12 mouse cellular contexts compared by ENCODE assay signal in genomic region chr9:63534371-63534780, GRCm38 (mm10).
A peak's percentile ranks its signal among the peaks of the same experiment; 100 is the strongest.
DNase-seq lines count a peak whose midpoint lies in the region; ATAC-seq and TF ChIP-seq lines count a peak whose summit lies in the region.
"Had no signal": no experiment of that assay in that cellular context is flagged by ENCODE, and none has a peak within 500 bp of the region (broad histone marks: within the 10 kb centered on the region; RNA-seq: fewer than 3 reads in every experiment).

No protein-coding gene starts in this region.

- intact Hi-C loops in left cerebral cortex, postnatal 10 days (cut with DNase I) = no loop called here

- no peaks in the 10 kb centered on the region for H3K9me3 ChIP-seq in hindbrain, embryonic 15.5 days
- no peaks in the 10 kb centered on the region for H3K9me3 ChIP-seq in midbrain, embryonic 13.5 days
- H3K9me3 ChIP-seq: embryonic facial prominence, embryonic 15.5 days; limb, embryonic 13.5 days had no signal

- DNase-seq in cerebellum, postnatal 10 days = peak; percentile 23 to 32
- no peak for DNase-seq in cerebellum, adult 8-10 months
- peak; percentile 70 for DNase-seq in embryo, embryonic 9.5 days (ENCODE audit: extremely low spot score)
- no peak for DNase-seq in left cerebral cortex, postnatal 10 days (ENCODE audit: extremely low spot score in 1 of 2, low spot score in 2 of 2)
- DNase-seq in layer of hippocampus, adult 9-11 months = no peak
- DNase-seq in thymus, adult 2 months = no peak
- DNase-seq: right cerebral cortex, adult 18-20 months had no signal

- no peak for TF ChIP-seq CTCF in thymus, adult 2 months (IDR thresholded peaks at IDR 0.05; ENCODE audit: borderline replicate concordance, control insufficient read depth, extremely low read depth, insufficient read depth, low read length, poor library complexity)

- no peaks in the 10 kb centered on the region for H3K36me3 ChIP-seq in hindbrain, embryonic 15.5 days
- H3K36me3 ChIP-seq in midbrain, embryonic 13.5 days = no peaks in the 10 kb centered on the region
- no peaks in the 10 kb centered on the region for H3K36me3 ChIP-seq in thymus, adult 2 months (ENCODE audit: control insufficient read depth, insufficient read depth, low read length)
- H3K36me3 ChIP-seq: embryonic facial prominence, embryonic 15.5 days; limb, embryonic 13.5 days had no signal

- H3K9ac ChIP-seq in hindbrain, embryonic 15.5 days = no peak overlapping the region
- no peak overlapping the region for H3K9ac ChIP-seq in midbrain, embryonic 13.5 days (replicated peaks)
- H3K9ac ChIP-seq: embryonic facial prominence, embryonic 15.5 days; limb, embryonic 13.5 days had no signal

- H3K27me3 ChIP-seq in hindbrain, embryonic 15.5 days = 0 out of 2 replicates have a peak, but pooled peaks cover 3% of the 10 kb centered on the region
- peaks cover 15% of the 10 kb centered on the region; the same call in 1 of the 2 replicates for H3K27me3 ChIP-seq in midbrain, embryonic 13.5 days
- H3K27me3 ChIP-seq in thymus, adult 2 months (ENCODE audit: control insufficient read depth, insufficient read depth, low read length) = no peaks in the 10 kb centered on the region
- H3K27me3 ChIP-seq: limb, embryonic 13.5 days had no signal

- no peak for TF ChIP-seq POLR2A in thymus, adult 2 months (IDR thresholded peaks at IDR 0.05; ENCODE audit: control insufficient read depth, extremely low read depth, insufficient read depth, low read length, poor library complexity)

- H3K27ac ChIP-seq in hindbrain, embryonic 15.5 days (replicated peaks) = peak overlapping the region; percentile 21; the same call in 1 of the 2 replicates
- H3K27ac ChIP-seq in midbrain, embryonic 13.5 days = peak overlapping the region; percentile 78
- H3K27ac ChIP-seq in thymus, adult 2 months (ENCODE audit: control insufficient read depth, insufficient read depth, low read length) = no peak overlapping the region
- H3K27ac ChIP-seq: embryonic facial prominence, embryonic 15.5 days; limb, embryonic 13.5 days; stomach, postnatal 0 days had no signal

- 14% methylated on average over 7 of the region's 7 CpGs for WGBS in hindbrain, embryonic 15.5 days
- 6% methylated on average over 7 of the region's 7 CpGs for WGBS in midbrain, embryonic 13.5 days
- 93% methylated on average over 7 of the region's 7 CpGs for WGBS in thymus, adult 2 months

- H3K4me1 ChIP-seq in hindbrain, embryonic 15.5 days (replicated peaks) = peaks cover 15% of the 10 kb centered on the region
- peaks cover 35% of the 10 kb centered on the region for H3K4me1 ChIP-seq in midbrain, embryonic 13.5 days (replicated peaks)
- H3K4me1 ChIP-seq in thymus, adult 2 months (replicated peaks; ENCODE audit: control insufficient read depth, insufficient read depth, low read length) = no peaks in the 10 kb centered on the region

- no peak overlapping the region for H3K4me3 ChIP-seq in hindbrain, embryonic 15.5 days
- H3K4me3 ChIP-seq in midbrain, embryonic 13.5 days (replicated peaks) = no peak overlapping the region
- H3K4me3 ChIP-seq in thymus, adult 2 months (ENCODE audit: control insufficient read depth, insufficient read depth, low read length) = no peak overlapping the region
- H3K4me3 ChIP-seq: embryonic facial prominence, embryonic 15.5 days; limb, embryonic 13.5 days had no signal

- no peak overlapping the region for H3K4me2 ChIP-seq in hindbrain, embryonic 15.5 days
- H3K4me2 ChIP-seq in midbrain, embryonic 13.5 days (replicated peaks) = no peak overlapping the region; the same call in 1 of the 2 replicates
- H3K4me2 ChIP-seq: embryonic facial prominence, embryonic 15.5 days; limb, embryonic 13.5 days had no signal

- ATAC-seq in hindbrain, embryonic 15.5 days (ENCODE audit: low FRiP score, low read depth) = no peak
- ATAC-seq in midbrain, embryonic 13.5 days = peak; percentile 57

Comparison
In these comparisons a context has a peak if more than half of its experiments do, and no peak if none do; other contexts are left out.
1. DNase-seq: peak in cerebellum, postnatal 10 days (2 of 2) and embryo, embryonic 9.5 days (single experiment); none in cerebellum, adult 8-10 months (single experiment), left cerebral cortex, postnatal 10 days (0 of 2), layer of hippocampus, adult 9-11 months (single experiment) and thymus, adult 2 months (single experiment).